Mouse (Mus musculus) lung, adult 2 months (tissue): ENCODE results near the gene Comt. TPM values are rescaled to one million over a fixed set of nuclear protein-coding genes. Genes with fewer than 3 reads are reported as not detected.

ENCODE experiments used
- DNase-seq: peaks from one replicate; pipeline ENCODE4 v3.0.0; 2022
- H3K4me1 ChIP-seq: fragments of 200-500 bp; 2 replicates; pipeline ENCODE4 v1.6.1; 2011; ENCODE audit warnings: low read length; ENCODE audit not compliant: control insufficient read depth, insufficient read depth
- H3K4me3 ChIP-seq: fragments of 200-500 bp; replicated peaks from 2 replicates; pipeline ENCODE3; 2011; ENCODE audit warnings: low read depth, mild to moderate bottlenecking, control low read depth, low read length; ENCODE audit errors: extremely low read depth
- CTCF ChIP-seq: fragments of 200-500 bp; IDR thresholded peaks from 2 replicates; pipeline ENCODE4 v1.5.1; 2011; ENCODE audit warnings: mild to moderate bottlenecking, low read length, control low read depth; ENCODE audit not compliant: insufficient read depth
- POLR2A ChIP-seq: fragments of 200-500 bp; IDR thresholded peaks from 2 replicates; pipeline ENCODE4 v1.6.1; 2011; ENCODE audit warnings: low read depth, mild to moderate bottlenecking, control low read depth, low read length, borderline replicate concordance; ENCODE audit errors: extremely low read depth
- WGBS: fragments of 180-500 bp; shearing (Covaris S2); methylation state at CpG from one replicate; pipeline ENCODE4 v1.1.7; 2018; 5-methylcytosine and 5-hydroxymethylcytosine counted together
- polyA plus RNA-seq: library from polyadenylated mRNA; depleted of rRNA; stranded (reverse); fragments of >200 nt; gene quantifications from 2 replicates; pipeline ENCODE4 v1.2.3, GENCODE M21; 2012

Gene Comt
- polyA plus RNA-seq, 1 experiment = 171 TPM

DNA sequence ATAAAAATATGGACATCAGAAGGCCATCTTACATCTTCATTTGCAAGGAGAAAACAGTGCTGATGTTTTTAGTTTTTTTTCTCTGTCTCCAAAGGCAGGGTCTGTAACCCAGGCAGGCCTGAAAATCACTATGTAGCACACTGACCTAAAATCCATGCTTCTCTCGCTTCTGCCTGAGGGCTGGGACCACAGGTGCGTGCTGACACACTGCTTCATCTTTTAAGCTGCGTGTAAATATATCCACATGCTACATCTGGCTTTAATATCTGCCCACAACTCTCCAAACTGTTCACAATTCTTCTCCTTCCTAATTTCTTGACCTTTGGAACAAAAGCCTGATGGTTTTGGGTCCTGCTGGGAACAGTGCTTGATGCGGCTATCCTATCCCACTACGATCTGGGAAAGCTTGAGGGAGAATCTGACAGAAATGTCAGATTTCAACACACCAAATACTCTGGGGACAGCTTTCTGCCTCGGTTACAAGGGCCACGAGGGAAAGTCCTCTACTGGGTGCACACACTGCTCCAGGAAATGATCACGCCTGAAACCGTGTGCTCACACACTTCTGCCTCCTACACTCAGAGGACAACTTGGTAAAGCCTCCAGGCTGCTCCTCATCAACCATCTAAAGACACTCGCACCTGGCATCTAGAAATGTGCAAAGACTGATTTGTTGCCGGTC is 2.1 kb downstream of the Comt start:
- peaks cover 17% of the 10 kb centered on the region for H3K4me1 ChIP-seq
- no peak for DNase-seq
- no peak overlapping the region for H3K4me3 ChIP-seq
- TF ChIP-seq POLR2A = no peak
- TF ChIP-seq CTCF = no peak
- WGBS = 58% methylated on average over 11 of the region's 11 CpGs

DNA sequence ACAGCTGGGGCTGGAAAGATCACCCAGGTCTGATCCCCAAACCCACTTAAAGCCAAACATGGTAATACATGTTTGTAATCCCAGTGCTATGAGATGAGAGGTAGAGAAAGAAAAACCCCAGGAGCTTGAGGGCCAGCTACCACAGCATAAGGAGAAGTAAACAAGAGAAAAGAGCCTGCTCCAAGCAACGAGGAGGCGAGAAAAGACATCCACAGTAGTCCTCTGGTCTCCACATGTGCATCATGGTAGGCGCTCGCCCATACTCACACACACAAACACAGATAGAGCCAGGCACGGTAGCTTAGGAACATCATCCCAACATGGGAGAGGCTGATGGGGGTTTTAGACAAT is 2.8 kb downstream of the Comt start:
- Histone ChIP-seq H3K4me3 (no peak overlapping the region), H3K4me1 (peaks cover 17% of the 10 kb centered on the region)
- DNase-seq = no peak
- TF ChIP-seq CTCF (no peak), POLR2A (no peak)
- 68% methylated on average over 5 of the region's 5 CpGs for WGBS

DNA sequence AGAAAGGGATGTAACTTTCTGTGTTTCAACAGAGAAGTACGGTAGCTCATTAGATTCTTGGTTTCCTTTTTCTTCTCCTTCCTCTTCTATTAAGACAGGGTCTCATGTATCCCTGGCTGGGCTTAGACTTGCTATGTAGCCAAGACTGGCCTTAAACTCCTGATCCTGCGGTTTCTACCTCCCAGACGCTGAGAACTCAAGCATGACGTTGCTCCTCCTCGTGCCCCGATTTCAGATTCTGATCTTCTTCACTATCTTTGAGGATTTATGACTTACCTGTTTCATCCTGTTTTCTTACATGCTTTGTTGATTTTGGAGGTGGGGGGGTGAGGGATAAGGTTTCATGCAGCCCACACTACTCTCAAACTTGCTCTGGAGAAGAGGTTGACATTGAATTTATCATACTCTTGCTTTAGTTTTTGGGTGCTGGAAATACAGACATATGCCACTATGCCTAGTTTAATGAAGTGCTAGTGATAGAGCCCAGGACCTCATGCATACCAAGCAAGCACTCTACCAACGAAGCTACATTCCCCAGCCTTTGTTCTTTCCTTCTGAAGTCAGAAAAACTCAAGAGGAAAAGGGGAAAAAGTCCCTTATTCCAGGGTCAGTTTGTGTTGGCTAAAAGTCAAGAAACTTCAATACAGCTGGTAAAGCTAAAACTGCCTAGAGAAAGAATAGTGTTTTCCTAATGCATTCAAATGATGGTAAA is 3.3 kb downstream of the Comt start:
- H3K4me3 ChIP-seq = no peak overlapping the region
- WGBS = 69% methylated on average over 7 of the region's 7 CpGs
- DNase-seq = no peak
- peaks cover 17% of the 10 kb centered on the region for H3K4me1 ChIP-seq
- TF ChIP-seq POLR2A (no peak), CTCF (no peak)

DNA sequence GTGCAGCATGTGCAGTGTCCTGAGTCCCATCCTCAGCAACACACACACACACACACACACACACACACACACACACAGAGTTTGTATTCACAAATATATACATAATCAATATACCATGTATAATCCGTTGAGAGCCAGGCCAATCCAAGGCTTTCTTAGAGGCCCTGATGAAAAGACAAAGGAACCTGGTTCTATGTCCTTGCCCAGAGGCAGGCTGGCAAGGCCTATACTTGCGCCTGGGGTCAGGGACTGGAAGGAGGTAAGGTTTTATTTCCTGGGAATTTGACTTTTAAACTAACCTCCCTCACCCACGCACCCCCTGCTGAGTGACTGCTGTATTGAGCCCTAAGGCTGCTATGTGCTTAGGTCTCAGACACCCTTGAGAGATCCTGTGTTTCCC is 6.1 kb downstream of the Comt start:
- no peak for TF ChIP-seq POLR2A
- TF ChIP-seq CTCF = no peak
- WGBS = 82% methylated on average over 3 of the region's 3 CpGs
- Histone ChIP-seq H3K4me1 (peaks cover 21% of the 10 kb centered on the region), H3K4me3 (no peak overlapping the region)
- no peak for DNase-seq

DNA sequence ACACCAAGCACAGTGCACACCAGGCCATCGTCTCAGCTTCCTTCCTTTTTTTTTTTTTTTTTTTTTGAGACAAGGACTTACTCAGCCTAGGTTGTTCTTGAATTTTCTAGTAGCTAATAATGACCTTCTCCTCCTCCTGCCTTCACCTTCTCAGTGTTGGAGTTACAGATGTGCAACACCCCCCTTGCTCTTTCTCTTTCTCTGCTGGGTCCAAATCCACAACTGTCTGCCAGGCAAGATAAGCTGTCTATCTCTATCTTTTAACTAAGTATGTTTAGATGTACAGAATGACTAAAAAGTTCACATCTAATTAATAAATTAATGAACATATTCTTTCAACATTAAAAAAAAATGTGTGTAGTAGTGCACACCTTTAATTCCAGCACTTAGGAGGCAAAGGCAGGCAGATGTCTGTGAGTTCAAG is 7.0 kb downstream of the Comt start:
- Histone ChIP-seq H3K4me1 (peaks cover 18% of the 10 kb centered on the region), H3K4me3 (no peak overlapping the region)
- DNase-seq = no peak
- 35% methylated on average over 1 of the region's 1 CpGs for WGBS
- TF ChIP-seq CTCF (no peak), POLR2A (no peak)

DNA sequence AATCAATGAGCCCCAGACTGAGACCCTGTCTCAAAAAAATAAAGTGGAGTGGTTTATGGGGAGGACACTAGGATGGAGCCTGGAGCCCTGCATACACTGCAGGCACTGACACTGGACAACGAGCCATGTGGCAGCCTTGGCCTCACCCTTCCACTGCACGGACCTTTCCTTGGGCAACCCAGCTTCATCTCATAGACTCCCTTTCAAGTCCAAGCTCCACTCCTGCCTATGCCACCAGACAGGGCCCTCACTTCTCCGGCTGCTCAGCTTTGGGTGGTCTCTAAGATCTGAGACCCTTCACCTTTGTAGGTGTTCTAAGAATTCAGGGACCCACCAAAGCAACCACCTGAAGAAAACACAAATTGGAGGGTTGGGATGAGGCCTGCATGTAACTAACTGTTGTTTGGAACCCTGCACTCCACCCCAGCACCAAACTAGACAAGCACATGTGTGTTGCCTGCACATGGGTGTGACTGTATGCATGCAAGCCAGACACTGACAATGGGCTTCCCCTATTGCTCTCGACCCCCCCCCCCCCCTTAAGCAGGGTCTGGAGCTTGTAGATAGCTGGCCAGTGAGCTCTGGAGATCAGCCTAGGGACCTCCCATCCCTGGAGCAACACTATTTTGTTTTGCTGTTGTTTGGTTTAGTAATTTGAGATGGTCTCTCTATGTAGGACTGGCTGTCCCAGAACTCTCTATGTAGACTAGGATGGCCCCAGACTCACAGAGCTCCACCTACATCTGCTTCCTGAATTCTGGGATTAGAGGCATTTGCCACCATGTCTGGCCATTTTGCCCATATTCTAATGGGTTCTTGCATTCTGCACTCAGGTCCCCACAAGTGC is 7.7 kb downstream of the Comt start:
- WGBS = 82% methylated on average over 4 of the region's 4 CpGs

DNA sequence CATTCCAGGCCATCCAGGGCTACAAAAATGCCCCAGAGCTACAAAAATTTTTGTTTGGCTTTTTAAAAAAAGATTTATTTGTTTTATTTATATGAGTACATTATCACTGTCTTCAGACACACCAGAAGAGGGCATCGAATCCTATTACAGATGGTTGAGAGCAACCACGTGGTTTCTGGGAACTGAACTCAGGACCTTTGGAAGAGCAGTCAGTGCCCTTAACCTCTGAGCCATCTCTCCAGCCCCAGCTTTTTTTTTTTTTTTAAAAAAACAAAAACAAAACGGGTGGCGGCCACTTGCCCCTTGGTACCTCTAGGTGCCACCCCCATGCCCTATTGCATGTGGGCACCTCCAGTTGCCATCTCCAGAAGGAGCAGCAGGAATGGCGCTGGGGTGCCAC is 9.2 kb downstream of the Comt start:
- Histone ChIP-seq H3K4me3 (no peak overlapping the region), H3K4me1 (peaks cover 13% of the 10 kb centered on the region)
- WGBS = 82% methylated on average over 5 of the region's 5 CpGs
- TF ChIP-seq POLR2A = no peak
- no peak for TF ChIP-seq CTCF
- no peak for DNase-seq

More for the DNA sequence above, 7.7 kb downstream of the Comt start:
- TF ChIP-seq POLR2A (no peak), CTCF (no peak)
- Histone ChIP-seq H3K4me1 (peaks cover 14% of the 10 kb centered on the region), H3K4me3 (no peak overlapping the region)
- no peak for DNase-seq

DNA sequence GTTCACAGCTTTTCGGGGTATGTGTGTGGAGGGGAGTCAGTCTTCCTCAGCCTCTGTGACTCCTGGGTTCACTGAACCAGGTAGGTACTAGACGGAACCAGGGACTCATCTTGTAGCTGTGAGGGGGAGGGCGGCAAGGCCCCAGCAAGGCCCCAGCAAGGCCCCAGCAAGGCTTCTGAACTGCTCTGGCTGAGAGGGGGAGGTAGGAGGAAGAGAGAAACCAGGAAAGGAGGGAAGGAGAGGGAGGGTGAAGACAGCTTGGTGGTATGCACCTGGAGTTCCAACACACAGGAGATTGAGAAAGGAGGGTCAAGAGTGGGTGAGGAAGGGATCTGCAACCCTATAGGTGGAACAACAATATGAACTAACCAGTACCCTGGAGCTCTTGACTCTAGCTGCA is 9.8 kb downstream of the Comt start:
- no peak for TF ChIP-seq POLR2A
- no peak for TF ChIP-seq CTCF
- DNase-seq = no peak
- WGBS = 80% methylated on average over 3 of the region's 3 CpGs
- peaks cover 15% of the 10 kb centered on the region for H3K4me1 ChIP-seq
- H3K4me3 ChIP-seq = no peak overlapping the region

DNA sequence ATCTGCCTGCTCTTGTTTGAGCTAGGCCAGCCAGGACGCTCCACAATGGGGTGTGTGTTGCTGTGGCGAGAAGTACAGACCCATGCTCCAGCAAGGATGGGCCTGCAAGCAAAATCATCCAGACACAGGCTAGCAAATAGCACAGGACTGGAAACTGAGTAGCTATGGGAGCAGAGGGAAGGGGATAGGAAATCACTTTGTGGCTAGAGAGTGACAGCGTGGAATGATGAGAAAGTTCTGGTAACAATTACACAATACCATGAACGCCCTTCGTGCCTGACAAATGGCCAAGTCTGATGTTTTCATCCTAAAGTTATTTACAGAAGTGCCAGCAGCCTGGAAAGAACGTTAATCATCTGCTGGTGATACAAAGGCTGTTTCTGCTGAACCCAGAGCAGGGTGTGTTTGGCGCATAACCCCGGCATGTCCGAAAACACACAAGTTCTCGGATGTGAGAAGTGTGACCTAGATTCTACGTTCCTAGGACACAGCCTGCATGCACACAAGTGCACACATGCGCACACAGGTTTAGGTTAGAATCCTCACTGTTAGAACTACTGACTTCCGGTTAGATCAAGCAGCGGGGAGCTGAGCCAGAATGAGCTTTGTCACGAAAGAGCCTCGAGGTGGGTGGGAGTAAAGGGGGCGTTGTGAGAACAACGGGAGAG is 10.4 kb downstream of the Comt start:
- no peak overlapping the region for H3K4me3 ChIP-seq
- WGBS = 25% methylated on average over 18 of the region's 18 CpGs
- H3K4me1 ChIP-seq = peaks cover 17% of the 10 kb centered on the region
- no peak for DNase-seq
- no peak for TF ChIP-seq POLR2A
- no peak for TF ChIP-seq CTCF
